Mouse (Mus musculus): ENCODE data around the gene Robo1.
"Not testable (repeated sequence)": the region's sequence is repeated elsewhere in the genome, so short reads cannot be mapped to it uniquely, and the experiment has no call there.

Robo1 gene

DNA sequence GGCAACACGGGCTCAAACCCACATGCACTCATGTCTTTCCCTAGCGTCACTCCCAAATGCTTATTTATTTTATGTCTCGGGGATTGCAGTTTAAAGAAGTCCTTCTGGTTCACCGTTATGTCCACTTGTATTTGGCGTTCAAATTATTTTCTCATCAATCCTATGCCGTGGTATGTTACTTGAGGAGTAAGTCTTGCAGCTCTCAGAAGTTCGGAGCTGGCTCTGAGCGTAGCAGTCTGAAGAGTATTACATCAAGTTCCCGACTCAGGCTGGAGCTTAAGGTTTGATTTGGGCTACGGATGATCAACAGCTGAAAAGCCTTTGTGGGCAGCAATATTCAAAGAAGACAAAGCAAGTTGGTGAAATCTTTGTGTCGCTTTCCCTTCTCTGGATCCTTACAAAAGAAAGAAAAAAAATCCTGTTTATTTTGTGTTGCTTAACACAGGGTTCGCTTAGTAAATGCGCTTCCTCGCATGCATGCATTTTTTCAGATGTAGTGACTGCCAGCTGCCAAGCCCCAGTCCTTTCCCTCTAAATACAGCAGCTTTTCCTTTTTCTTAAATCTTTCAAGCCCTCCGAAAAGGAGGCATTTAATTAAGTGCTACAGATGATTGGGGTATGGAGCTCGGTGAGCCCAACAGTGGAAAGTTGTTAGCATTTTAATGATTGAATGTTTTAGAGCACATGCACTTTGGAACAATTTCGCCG, 136.5 kb downstream of the Robo1 start:
- DNase-seq (ENCODE audit: low read depth, low spot score) = no peak

- no peak for DNase-seq (ENCODE audit: low read depth, low spot score)
Measured at GRCm38 (mm10) chr16:72458155-72458554, 150.0 kb downstream of the Robo1 start.

DNA sequence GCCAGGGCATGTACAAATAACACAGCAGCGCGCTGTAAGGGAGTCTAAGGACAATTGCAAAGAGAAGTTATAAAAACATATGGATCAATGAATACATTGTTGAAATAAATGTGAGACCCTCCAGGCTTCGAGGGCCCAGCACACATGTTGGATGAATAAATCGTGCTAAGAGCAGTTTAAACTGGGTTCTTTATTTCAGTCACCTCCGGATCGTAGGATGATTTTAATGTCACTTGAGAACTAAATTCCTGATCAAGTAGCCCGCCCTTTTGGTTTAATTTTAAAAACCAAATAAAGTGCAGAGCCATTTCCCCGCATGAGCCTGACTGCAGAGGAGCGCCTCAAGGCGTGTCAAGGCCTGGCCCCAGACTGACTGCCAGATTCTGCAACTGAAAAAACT, 150.5 kb downstream of the Robo1 start:
- no peak for DNase-seq (ENCODE audit: low read depth, low spot score)

DNA sequence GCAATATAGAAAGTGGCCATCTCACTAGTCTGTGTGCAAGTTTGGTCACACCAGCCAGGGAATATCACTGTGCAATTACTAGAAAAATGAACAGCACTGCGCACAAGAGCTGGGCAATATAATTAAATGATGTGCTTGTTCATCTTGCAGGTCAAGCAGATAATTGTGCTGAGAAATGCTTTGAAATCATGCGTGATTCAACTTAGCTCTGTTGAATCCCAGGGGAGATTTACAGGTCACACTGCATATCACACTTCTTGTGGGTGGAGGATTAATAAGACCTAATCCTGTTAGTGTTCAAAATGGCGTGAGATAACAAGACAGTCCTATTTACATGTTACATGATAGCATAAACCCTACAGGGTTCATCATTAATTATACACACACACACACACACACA, 157.6 kb downstream of the Robo1 start:
- no peak for DNase-seq (ENCODE audit: low read depth, low spot score)

DNA sequence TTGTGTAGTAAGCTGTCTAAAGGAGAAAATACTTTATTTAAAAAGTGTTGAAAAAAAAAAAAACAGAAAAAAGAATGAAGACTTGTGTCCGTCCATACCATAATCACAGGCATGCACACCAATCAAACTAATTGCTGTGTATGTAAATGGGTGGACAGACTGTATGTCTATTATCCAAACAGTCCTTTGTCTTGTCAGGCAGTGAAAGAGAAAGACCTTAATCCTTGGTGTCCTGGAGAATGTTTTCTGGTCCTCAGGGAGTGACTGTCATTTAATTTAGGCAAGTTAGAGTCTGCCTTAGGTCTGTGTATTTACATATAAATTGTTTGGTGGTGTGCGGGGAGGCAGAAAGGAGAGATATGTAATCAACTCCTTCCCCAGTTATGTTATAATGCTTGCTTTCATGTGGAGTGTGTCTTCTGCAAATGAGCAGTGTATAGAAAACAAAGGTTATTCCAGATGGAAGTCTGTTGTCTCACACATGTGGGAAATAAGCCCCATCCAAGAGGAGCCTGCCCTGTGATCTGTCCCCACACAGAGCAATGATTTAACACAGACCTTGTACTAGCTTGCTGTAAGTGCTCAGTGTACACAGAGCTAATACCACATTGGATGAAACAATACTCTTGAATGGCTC, 162.0 kb downstream of the Robo1 start:
- no peak for DNase-seq (ENCODE audit: low read depth, low spot score)

DNA sequence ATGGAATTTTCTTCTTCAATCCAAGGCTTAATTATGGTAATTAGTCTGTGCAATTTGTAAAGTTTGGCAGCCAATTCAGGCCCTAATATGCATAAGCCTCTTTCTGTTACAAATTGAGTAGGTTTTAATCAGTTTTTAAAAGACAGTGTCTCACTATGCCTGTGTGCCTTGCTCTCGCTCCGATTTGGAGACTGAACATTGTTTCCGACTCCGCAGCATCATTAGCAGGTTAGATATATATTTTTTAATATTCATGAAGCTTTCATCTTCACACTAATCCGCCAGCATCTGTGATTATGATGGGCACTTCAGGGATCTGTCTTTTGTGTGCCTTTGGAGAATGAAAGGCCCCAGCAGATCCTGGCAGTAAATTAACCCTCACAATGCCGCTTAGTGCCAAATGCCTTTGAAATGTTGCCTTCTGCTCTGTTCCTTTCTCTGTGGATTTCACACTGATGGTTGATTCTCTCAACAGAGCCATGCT, 202.7 kb downstream of the Robo1 start:
- DNase-seq (ENCODE audit: low read depth, low spot score) = no peak

GRCm38 (mm10) chr16:72531337-72531736, 223.2 kb downstream of the Robo1 start:
- DNase-seq (ENCODE audit: low read depth, low spot score) = no peak

DNA sequence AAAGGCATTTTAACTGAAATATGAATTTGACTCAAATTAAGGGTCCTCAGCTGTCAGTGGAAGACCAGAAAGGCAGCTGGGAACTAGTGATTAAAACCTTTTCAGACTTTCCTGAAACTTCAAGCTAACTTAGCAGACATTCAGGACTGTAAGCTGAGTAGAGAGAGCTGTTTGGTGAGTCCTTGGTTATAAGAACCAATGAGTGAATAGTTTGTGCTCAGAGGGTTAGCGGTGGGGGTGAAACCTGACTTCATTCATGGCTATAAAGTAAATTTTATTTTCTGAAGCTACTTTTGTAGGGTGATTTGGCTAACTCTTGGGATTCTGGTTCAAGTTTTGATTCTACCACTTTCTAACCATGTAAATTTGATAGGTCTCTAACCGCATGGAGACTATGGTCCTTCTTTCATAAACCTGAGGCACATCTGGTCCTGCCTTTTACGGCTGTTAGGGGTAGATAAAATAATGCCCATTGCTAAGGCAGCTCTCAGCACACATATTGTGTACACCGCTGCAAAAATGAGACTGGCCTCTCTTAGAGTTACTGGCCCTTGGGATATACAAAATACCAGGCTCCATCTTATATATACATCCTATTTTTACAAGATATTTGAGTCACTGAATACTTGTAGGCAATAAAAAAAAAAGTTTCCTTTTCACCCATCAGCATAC, 225.9 kb downstream of the Robo1 start:
- DNase-seq (ENCODE audit: low read depth, low spot score) = no peak

- DNase-seq (ENCODE audit: low read depth, low spot score) = no peak
Measured at GRCm38 (mm10) chr16:72538171-72538570, 230.1 kb downstream of the Robo1 start.

DNA sequence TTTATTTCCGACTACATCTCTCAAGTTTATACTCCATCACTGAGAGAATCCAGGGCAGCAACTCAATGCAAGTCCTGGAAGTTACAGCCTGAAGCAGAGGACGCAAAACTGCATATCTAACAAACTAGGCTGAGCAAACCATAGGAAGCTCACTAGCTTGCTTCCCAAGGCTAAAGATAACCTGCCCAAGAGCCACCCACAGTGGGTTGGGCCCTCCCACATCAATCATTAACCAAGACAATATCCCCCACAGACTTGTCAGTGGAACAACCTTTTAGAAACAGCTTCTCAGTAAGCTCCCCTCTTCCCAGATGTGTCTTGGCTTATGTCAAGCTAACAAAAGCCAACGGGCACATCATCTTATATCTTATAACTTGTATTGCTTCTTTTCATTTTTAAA, 235.8 kb downstream of the Robo1 start:
- no peak for DNase-seq (ENCODE audit: low read depth, low spot score)

GRCm38 (mm10) chr16:72544950-72545349, 236.8 kb downstream of the Robo1 start:
- no peak for DNase-seq (ENCODE audit: low read depth, low spot score)

DNA sequence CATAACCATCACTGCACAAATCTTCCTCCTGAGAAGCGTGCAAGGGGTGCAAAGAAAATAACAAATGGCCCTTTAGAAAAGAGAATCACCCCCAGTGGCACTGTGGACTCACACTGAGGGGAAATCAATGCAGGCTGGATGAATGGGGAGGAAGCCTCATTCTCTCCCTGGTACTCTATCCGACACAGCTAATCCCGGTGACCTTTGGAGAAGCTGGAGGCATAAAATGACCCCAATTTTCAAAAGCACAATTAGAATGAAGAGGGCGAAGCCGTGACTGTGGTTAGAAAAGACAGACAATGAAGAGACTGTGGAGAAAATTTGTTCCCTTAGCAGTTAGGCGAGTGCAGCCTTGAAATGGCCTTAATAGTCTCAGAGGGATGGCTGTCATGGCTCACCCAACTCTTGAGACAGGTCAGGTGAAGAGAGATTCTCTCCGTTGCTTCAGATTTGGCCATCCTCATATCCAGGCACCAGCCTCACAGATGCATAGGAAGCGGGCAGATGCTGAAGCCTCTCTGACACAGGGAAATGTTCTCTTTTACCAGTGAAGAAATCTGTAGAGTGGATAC, 243.7 kb downstream of the Robo1 start:
- DNase-seq (ENCODE audit: low read depth, low spot score) = no peak

DNA sequence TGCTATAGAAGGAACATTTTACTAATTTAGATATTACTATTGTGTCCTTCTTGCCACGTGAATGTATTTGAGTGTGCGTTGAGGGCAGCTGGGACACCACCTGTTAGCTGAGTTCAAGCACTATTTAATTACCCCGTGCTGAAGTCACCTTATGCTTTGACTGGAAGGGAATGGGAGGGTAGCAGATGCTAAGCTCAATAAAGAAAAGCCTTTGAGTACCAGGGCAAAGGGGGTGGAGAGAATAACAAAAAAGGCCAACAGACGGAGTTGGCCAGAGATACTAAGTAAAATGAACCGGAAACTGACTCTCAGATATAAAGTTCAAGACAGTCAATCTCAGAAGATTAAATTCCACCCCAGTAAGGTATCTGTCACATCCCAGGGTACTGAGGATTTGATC, 245.6 kb downstream of the Robo1 start:
- DNase-seq (ENCODE audit: low read depth, low spot score) = no peak

GRCm38 (mm10) chr16:72562149-72562548, 254.0 kb downstream of the Robo1 start:
- DNase-seq (ENCODE audit: low read depth, low spot score) = not testable (repeated sequence)

DNA sequence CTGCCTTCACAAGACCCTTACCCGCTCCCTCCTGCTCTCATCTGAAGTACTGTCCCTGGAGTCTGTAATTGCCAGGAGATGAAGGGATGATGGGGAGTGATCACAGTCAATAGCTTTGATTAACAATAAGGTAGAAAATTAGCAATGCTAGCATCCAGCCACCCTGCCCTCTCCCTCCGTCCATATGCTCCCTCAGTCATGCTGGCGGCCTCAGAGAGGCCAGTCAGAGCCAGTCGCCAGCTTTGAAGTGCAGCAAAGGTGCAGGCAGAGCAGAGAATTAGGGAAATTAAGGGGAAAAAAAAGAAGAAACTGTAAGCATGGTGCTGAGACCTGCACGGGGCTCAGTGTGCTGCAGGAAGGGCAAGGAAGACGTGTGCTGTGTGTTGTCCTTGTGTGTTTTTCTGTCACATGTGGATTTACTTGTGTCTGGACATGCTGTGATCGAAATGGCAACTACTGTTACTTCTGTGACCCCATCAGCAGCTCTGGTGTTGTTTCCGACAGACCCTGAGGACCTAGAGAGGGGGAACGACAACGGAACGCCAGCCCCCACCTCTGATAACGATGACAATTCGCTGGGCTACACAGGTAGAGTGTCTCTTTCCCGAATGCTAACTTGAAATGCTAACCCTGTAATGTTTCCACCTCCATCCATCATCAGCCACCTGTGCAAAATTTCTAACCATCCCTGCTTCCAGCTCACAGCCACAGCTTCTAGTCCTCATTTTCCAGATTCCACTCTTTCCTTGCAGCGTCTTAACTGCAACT, 255.3 kb downstream of the Robo1 start:
- DNase-seq (ENCODE audit: low read depth, low spot score) = no peak

DNA sequence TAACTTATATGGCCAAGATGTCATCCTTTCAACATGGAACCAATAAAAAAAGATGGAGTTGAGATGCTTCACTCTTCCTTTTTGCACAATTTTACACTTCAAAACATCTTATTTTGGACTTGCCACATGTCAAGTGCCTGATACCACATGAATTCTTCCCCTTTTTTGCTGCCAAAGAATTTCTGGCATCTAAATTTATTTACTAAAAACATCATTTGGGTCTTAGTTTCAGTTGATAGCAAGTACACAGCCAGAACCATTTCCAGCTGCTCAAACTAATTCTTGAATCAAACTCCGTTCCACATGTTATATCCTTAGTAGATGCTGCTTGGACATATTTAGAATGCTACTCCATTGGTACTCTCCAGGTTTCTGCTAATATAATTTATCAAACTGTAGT, 267.1 kb downstream of the Robo1 start:
- DNase-seq (ENCODE audit: low read depth, low spot score) = no peak

- DNase-seq (ENCODE audit: low read depth, low spot score) = no peak
Measured at GRCm38 (mm10) chr16:72576956-72577355, 268.9 kb downstream of the Robo1 start.

DNA sequence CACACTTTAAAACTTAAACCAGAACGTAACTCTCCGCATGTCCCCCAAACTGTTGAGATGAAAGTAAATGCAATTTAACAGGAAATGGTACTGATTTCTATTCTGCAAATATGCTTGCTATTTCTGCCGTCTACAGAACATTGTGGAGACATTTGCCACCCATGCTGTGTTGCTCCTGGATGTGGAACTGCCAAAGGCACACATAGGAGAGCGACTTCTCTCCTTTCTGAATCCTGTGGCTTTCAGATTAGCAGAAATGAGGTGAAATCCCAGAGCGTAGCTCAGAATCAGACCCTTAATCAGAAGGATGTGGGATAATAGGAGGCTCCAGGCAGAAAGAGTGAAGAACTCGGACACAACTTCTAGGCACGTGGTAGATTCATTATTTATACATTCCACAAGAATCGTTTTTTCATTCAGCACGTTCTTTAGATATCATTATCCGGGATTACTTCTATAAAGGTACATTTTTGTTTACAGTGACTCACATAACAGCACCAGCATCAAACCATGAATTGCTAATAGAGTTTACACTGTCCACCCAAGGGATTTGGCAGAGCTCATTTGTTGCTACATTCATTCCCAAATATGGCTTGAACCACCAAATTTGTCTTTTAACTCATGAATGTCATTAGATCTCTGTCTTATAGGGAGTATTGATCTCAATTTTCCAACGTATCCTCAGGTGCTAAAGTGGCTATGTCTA, 276.5 kb downstream of the Robo1 start:
- DNase-seq (ENCODE audit: low read depth, low spot score) = no peak

GRCm38 (mm10) chr16:72585160-72585813, 277.2 kb downstream of the Robo1 start:
- no peak for DNase-seq (ENCODE audit: low read depth, low spot score)

DNA sequence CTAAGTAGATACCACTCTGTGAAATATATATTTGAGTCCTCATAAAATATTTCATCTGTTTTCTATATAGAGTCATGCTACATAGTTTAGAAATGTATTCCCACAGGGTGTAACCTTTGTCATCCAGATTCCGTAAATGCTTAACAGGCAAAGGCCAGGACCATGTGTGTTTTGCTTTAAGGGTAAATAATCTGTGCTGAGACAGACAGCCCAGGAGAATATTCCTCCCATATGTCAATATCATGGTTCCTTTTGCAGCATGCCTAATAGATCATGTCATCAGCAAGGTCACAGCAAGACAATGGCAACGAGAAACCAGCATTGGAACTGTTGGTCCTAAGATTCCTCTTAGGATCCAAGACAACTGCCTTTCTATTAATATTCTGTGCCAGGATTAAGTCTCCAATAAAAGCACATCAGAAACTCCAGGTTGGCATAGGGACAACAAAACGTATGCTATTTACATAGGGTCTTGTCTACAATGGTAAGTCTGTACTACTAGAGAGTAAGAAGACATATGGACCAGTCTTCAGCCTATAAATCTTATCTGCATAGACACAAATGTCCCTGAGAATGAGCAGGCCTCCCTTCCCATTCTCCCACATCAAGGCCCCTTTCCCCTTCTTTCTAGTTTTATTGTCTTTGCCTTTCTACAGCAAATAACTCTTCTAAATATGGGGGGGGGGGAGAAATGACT, 279.4 kb downstream of the Robo1 start:
- DNase-seq (ENCODE audit: low read depth, low spot score) = no peak

Data from retina, adult 2 months (tissue).